Mouse (Mus musculus) limb, embryonic 10.5 days (tissue): ENCODE results near the gene Tfb2m. TPM values are rescaled to one million over a fixed set of nuclear protein-coding genes. Genes with fewer than 3 reads are reported as not detected.

ENCODE experiments used
- polyA plus RNA-seq: library from polyadenylated mRNA; unstranded; fragments of >200 nt; fragmentation: Nextera tagmentation; extraction: Ambion mirVana; gene quantifications from 2 replicates; pipeline ENCODE4 v1.2.1, GENCODE M21; 2016

Gene Tfb2m
- polyA plus RNA-seq, 1 experiment from 2014 or later, result 25.5 TPM

Other genes with a start within 250 kb of the Tfb2m start
- gene Smyd3, start 28.2 kb downstream of the Tfb2m start, polyA plus RNA-seq, result 21.1 and 22.3 TPM in 2 replicates
- gene Cnst, start 103 bp upstream of the Tfb2m start, polyA plus RNA-seq, result 13.7 and 17.0 TPM in 2 replicates
- 67.4 and 75.2 TPM in 2 replicates for gene Sccpdh, start 121.9 kb upstream of the Tfb2m start, polyA plus RNA-seq
- gene Kif28, start 199.0 kb upstream of the Tfb2m start, polyA plus RNA-seq, result 0.09 TPM in 1 of 2 replicates, not detected in the other